Mouse (Mus musculus): ENCODE measurements around the gene Rbfox3. TPM values are rescaled to one million over a fixed set of nuclear protein-coding genes. Genes with fewer than 3 reads are reported as not detected.

Rbfox3 gene
- polyA plus RNA-seq, 1 experiment from 2014 or later: 0.69 TPM

DNA sequence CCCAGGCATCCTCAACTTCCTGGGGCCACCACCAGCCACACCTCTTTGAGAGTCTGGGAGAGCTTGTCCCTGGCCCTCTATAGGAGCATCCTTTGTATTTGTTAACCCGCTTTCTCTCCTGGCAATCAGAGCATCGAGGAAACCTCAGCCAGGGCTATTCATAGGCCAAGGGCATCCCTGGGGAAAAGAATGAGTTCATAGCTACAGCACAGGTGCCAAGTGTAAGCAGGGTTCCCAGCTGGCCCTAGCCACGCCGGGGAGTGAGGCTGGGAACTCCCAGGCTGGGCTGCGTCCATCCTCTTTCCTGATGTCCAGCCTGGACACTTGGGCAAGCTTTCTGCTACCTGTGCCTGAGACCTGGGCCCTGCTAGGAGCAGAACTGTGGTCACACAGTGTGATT lies 241.6 kb downstream of the Rbfox3 start:
- Histone ChIP-seq H3K4me1 (ENCODE audit: control insufficient read depth, insufficient read depth, low read length) (no peaks in the 10 kb centered on the region), H3K4me2 (no peak overlapping the region), H3K27me3 (ENCODE audit: control insufficient read depth, insufficient read depth, low read length) (0 out of 2 replicates have a peak, but pooled peaks cover 5% of the 10 kb centered on the region), H3K9me3 (replicated peaks; ENCODE audit: control insufficient read depth, low read length) (no peaks in the 10 kb centered on the region), H3K36me3 (ENCODE audit: control insufficient read depth, insufficient read depth, low read length) (no peaks in the 10 kb centered on the region), H3K4me3 (ENCODE audit: low read depth, low read length) (no peak overlapping the region), H3K27ac (ENCODE audit: low read depth, low read length) (no peak overlapping the region), H3K9ac (ENCODE audit: low read depth, low read length) (no peak overlapping the region)
- no peak for ATAC-seq (replicated peaks; ENCODE audit: insufficient number of reproducible peaks, low FRiP score, low TSS enrichment)
- WGBS (ENCODE audit: insufficient replicate concordance): 73% methylated on average over 5 of the region's 5 CpGs

GRCm38 (mm10) chr11:118668351-118668750 lies 243.0 kb downstream of the Rbfox3 start:
- Histone ChIP-seq H3K27me3 (ENCODE audit: control insufficient read depth, insufficient read depth, low read length) (no peaks in the 10 kb centered on the region), H3K4me3 (ENCODE audit: low read depth, low read length) (no peak overlapping the region), H3K9ac (ENCODE audit: low read depth, low read length) (no peak overlapping the region), H3K9me3 (replicated peaks; ENCODE audit: control insufficient read depth, low read length) (no peaks in the 10 kb centered on the region), H3K4me2 (no peak overlapping the region), H3K4me1 (ENCODE audit: control insufficient read depth, insufficient read depth, low read length) (no peaks in the 10 kb centered on the region), H3K27ac (ENCODE audit: low read depth, low read length) (no peak overlapping the region), H3K36me3 (ENCODE audit: control insufficient read depth, insufficient read depth, low read length) (no peaks in the 10 kb centered on the region)
- no peak for ATAC-seq (replicated peaks; ENCODE audit: insufficient number of reproducible peaks, low FRiP score, low TSS enrichment)
- WGBS (ENCODE audit: insufficient replicate concordance): 75% methylated on average over 8 of the region's 8 CpGs

DNA sequence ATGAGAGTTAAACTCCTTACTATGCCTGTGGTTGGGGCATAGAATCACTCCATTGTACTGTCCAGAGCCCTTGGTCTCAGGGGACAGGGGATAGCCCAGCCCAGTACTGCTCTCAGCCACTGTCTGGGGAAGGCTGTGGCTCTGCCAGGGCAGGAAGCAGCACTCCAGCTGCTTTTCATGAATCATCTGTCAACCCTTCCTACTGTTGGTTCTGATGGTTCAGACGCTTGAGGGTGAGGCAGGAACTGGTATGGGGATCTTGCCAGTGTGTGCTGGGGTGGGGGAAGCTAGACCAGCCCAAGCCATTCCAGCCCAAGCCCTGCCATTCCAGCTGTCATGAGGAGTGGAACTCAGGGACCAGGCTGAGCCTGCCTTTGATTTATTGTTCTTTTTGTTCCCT lies 243.5 kb downstream of the Rbfox3 start:
- no peaks in the 10 kb centered on the region for H3K27me3 ChIP-seq (ENCODE audit: control insufficient read depth, insufficient read depth, low read length)
- no peak overlapping the region for H3K4me3 ChIP-seq (ENCODE audit: low read depth, low read length)
- no peaks in the 10 kb centered on the region for H3K4me1 ChIP-seq (ENCODE audit: control insufficient read depth, insufficient read depth, low read length)
- no peaks in the 10 kb centered on the region for H3K36me3 ChIP-seq (ENCODE audit: control insufficient read depth, insufficient read depth, low read length)
- ATAC-seq (replicated peaks; ENCODE audit: insufficient number of reproducible peaks, low FRiP score, low TSS enrichment): no peak
- no peak overlapping the region for H3K27ac ChIP-seq (ENCODE audit: low read depth, low read length)
- WGBS (ENCODE audit: insufficient replicate concordance): 25% methylated on average over 1 of the region's 1 CpGs
- H3K9ac ChIP-seq (ENCODE audit: low read depth, low read length): no peak overlapping the region
- no peak overlapping the region for H3K4me2 ChIP-seq
- H3K9me3 ChIP-seq (replicated peaks; ENCODE audit: control insufficient read depth, low read length): no peaks in the 10 kb centered on the region

- WGBS (ENCODE audit: insufficient replicate concordance): 76% methylated on average over 3 of the region's 3 CpGs
- ATAC-seq (replicated peaks; ENCODE audit: insufficient number of reproducible peaks, low FRiP score, low TSS enrichment): no peak
These were observed 245.2 kb downstream of the Rbfox3 start for GRCm38 (mm10) chr11:118666172-118666571.

DNA sequence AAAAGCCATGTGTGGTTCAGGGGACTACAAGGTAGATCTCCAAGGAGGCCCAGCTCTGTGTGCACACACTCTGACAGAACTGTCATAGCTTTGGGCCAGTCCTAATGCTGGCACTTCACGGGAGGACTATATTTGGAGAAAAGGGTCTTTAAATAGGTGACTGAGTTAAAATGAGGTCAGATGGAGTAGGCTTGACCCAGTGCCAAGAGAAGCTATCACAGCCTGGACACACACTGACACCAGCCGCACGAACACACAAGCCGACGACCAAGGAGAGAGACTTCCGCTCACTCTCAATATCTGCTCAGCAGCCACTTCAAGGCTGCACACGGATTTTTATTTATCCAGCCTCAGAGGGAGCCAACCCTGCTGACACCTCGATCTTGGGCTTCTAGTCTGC lies 248.1 kb downstream of the Rbfox3 start:
- H3K4me1 ChIP-seq (ENCODE audit: control insufficient read depth, insufficient read depth, low read length): no peaks in the 10 kb centered on the region
- H3K27ac ChIP-seq (ENCODE audit: low read depth, low read length): no peak overlapping the region
- H3K9me3 ChIP-seq (replicated peaks; ENCODE audit: control insufficient read depth, low read length): no peaks in the 10 kb centered on the region
- H3K9ac ChIP-seq (ENCODE audit: low read depth, low read length): no peak overlapping the region
- no peak overlapping the region for H3K4me3 ChIP-seq (ENCODE audit: low read depth, low read length)
- ATAC-seq (replicated peaks; ENCODE audit: insufficient number of reproducible peaks, low FRiP score, low TSS enrichment): no peak
- WGBS (ENCODE audit: insufficient replicate concordance): 57% methylated on average over 8 of the region's 8 CpGs
- no peak overlapping the region for H3K4me2 ChIP-seq
- H3K36me3 ChIP-seq (ENCODE audit: control insufficient read depth, insufficient read depth, low read length): no peaks in the 10 kb centered on the region
- H3K27me3 ChIP-seq (ENCODE audit: control insufficient read depth, insufficient read depth, low read length): peaks cover 9% of the 10 kb centered on the region; the same call in 1 of the 2 replicates

More at GRCm38 (mm10) chr11:118666172-118666571, 245.2 kb downstream of the Rbfox3 start:
- H3K36me3 ChIP-seq (ENCODE audit: control insufficient read depth, insufficient read depth, low read length): no peaks in the 10 kb centered on the region
- no peaks in the 10 kb centered on the region for H3K9me3 ChIP-seq (replicated peaks; ENCODE audit: control insufficient read depth, low read length)
- no peak overlapping the region for H3K4me3 ChIP-seq (ENCODE audit: low read depth, low read length)
- no peak overlapping the region for H3K4me2 ChIP-seq
- H3K27ac ChIP-seq (ENCODE audit: low read depth, low read length): no peak overlapping the region
- no peaks in the 10 kb centered on the region for H3K4me1 ChIP-seq (ENCODE audit: control insufficient read depth, insufficient read depth, low read length)
- no peaks in the 10 kb centered on the region for H3K27me3 ChIP-seq (ENCODE audit: control insufficient read depth, insufficient read depth, low read length)
- no peak overlapping the region for H3K9ac ChIP-seq (ENCODE audit: low read depth, low read length)

- H3K4me3 ChIP-seq (ENCODE audit: low read depth, low read length): no peak overlapping the region
- no peak overlapping the region for H3K27ac ChIP-seq (ENCODE audit: low read depth, low read length)
- no peak overlapping the region for H3K4me2 ChIP-seq
- peaks cover 9% of the 10 kb centered on the region; the same call in 1 of the 2 replicates for H3K27me3 ChIP-seq (ENCODE audit: control insufficient read depth, insufficient read depth, low read length)
- no peaks in the 10 kb centered on the region for H3K36me3 ChIP-seq (ENCODE audit: control insufficient read depth, insufficient read depth, low read length)
- ATAC-seq (replicated peaks; ENCODE audit: insufficient number of reproducible peaks, low FRiP score, low TSS enrichment): no peak
- 12% methylated on average over 10 of the region's 10 CpGs for WGBS (ENCODE audit: insufficient replicate concordance)
- no peaks in the 10 kb centered on the region for H3K4me1 ChIP-seq (ENCODE audit: control insufficient read depth, insufficient read depth, low read length)
- no peak overlapping the region for H3K9ac ChIP-seq (ENCODE audit: low read depth, low read length)
- H3K9me3 ChIP-seq (replicated peaks; ENCODE audit: control insufficient read depth, low read length): no peaks in the 10 kb centered on the region
These were observed 252.1 kb downstream of the Rbfox3 start for GRCm38 (mm10) chr11:118659305-118659704.

GRCm38 (mm10) chr11:118655833-118656232 lies 255.6 kb downstream of the Rbfox3 start:
- 59% methylated on average over 4 of the region's 4 CpGs for WGBS (ENCODE audit: insufficient replicate concordance)
- Histone ChIP-seq H3K9ac (ENCODE audit: low read depth, low read length) (no peak overlapping the region), H3K4me2 (no peak overlapping the region), H3K27me3 (ENCODE audit: control insufficient read depth, insufficient read depth, low read length) (peaks cover 11% of the 10 kb centered on the region), H3K36me3 (ENCODE audit: control insufficient read depth, insufficient read depth, low read length) (no peaks in the 10 kb centered on the region), H3K27ac (ENCODE audit: low read depth, low read length) (no peak overlapping the region), H3K4me3 (ENCODE audit: low read depth, low read length) (no peak overlapping the region), H3K9me3 (replicated peaks; ENCODE audit: control insufficient read depth, low read length) (no peaks in the 10 kb centered on the region), H3K4me1 (ENCODE audit: control insufficient read depth, insufficient read depth, low read length) (no peaks in the 10 kb centered on the region)
- no peak for ATAC-seq (replicated peaks; ENCODE audit: insufficient number of reproducible peaks, low FRiP score, low TSS enrichment)

- H3K9ac ChIP-seq (ENCODE audit: low read depth, low read length): no peak overlapping the region
- no peaks in the 10 kb centered on the region for H3K9me3 ChIP-seq (replicated peaks; ENCODE audit: control insufficient read depth, low read length)
- no peaks in the 10 kb centered on the region for H3K36me3 ChIP-seq (ENCODE audit: control insufficient read depth, insufficient read depth, low read length)
- H3K4me1 ChIP-seq (ENCODE audit: control insufficient read depth, insufficient read depth, low read length): no peaks in the 10 kb centered on the region
- no peak overlapping the region for H3K27ac ChIP-seq (ENCODE audit: low read depth, low read length)
- no peak overlapping the region for H3K4me3 ChIP-seq (ENCODE audit: low read depth, low read length)
- peaks cover 6% of the 10 kb centered on the region; the same call in 1 of the 2 replicates for H3K27me3 ChIP-seq (ENCODE audit: control insufficient read depth, insufficient read depth, low read length)
- WGBS (ENCODE audit: insufficient replicate concordance): 83% methylated on average over 14 of the region's 14 CpGs
- H3K4me2 ChIP-seq: no peak overlapping the region
- no peak for ATAC-seq (replicated peaks; ENCODE audit: insufficient number of reproducible peaks, low FRiP score, low TSS enrichment)
These were observed 257.7 kb downstream of the Rbfox3 start for GRCm38 (mm10) chr11:118653521-118654318.
